Mouse (Mus musculus): Measurements from ENCODE around the gene Hras.
A peak's percentile ranks its signal among the peaks of the same experiment; 100 is the strongest.

Hras gene

GRCm38 (mm10) chr7:141193948-141194347 lies at the start of gene Hras, which contains the start of gene Lrrc56:
TSS of gene Hras (minus strand) at chr7:141194005.
TSS of gene Lrrc56 (plus strand) at chr7:141194157.
- DNase-seq (ENCODE audit: low spot score), result peak; percentile 96

- DNase-seq (ENCODE audit: low spot score), result no peak
Observed at GRCm38 (mm10) chr7:141231551-141231950, 37.7 kb upstream of the Hras start.

DNA sequence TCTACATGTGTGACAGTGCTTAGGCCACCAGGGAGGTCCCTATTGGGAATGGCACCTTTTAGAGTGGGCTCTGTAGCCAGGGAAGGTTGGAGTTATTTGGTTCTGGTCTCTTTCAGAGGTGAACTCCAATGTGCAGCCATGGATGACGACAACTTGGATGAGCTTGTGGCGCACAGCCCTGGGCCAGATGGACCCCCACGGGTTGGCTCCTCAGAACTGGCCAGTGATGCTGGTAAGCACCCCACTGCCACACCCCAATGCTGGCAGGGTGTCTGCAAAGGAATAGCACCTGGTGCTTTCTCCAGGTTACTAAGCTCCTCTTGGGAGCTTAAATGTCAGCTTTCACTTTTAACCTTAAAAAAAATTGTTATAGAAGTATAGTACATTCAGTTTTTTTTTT lies 37.3 kb upstream of the Hras start:
- no peak for DNase-seq (ENCODE audit: low spot score)

GRCm38 (mm10) chr7:141230570-141230969 lies 36.8 kb upstream of the Hras start:
- DNase-seq (ENCODE audit: low spot score), result no peak

DNA sequence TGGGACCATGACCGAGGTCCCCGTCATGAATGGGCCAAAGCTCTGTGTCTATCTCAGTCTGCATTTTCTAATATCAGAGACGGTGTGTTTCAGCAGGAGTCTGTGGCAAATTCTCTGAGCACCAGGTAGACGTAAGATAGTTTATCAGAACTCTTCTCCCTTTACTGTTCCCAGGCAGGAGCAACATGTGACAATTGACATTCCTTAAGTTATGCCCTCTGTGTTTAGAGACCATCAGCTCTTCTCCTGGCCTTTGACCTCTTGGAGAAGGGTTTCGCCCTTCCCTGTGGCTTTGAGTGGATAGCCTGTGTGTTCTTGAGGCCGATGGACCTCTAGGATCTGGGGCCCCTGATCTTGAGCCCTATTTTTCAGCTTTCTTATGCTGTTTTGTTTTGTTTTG lies 35.9 kb upstream of the Hras start:
- no peak for DNase-seq (ENCODE audit: low spot score)

GRCm38 (mm10) chr7:141228279-141229067 lies 34.7 kb upstream of the Hras start, which contains the start of gene Phrf1:
TSS of gene Phrf1 (plus strand) at chr7:141228784.
- peak; percentile 80 for DNase-seq (ENCODE audit: low spot score)

GRCm38 (mm10) chr7:141227796-141228195 lies 34.0 kb upstream of the Hras start:
- DNase-seq (ENCODE audit: low spot score), result no peak

DNA sequence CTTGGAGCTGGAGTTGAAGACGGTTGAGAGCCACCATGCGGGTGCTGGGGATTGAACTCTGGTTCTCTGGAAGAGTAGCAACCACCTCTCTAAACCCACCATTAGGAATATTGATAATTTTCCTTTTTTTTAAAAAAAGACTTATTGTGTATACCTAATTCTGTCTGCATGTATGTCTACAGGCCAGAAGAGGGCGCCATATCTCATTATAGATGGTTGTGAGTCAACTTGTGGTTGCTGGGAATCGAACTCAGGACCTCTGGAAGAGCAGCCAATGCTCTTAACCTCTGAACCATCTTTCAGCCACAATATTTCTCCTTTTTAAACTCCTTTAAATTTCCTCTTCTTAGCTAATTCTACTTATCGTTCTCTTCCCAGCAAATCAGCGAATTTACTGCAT lies 32.7 kb upstream of the Hras start:
- DNase-seq (ENCODE audit: low spot score), result no peak

- DNase-seq (ENCODE audit: low spot score), result no peak
Observed at GRCm38 (mm10) chr7:141222696-141223215, 29.0 kb upstream of the Hras start.

- no peak for DNase-seq (ENCODE audit: low spot score)
Observed at GRCm38 (mm10) chr7:141222126-141222467, 28.3 kb upstream of the Hras start.

DNA sequence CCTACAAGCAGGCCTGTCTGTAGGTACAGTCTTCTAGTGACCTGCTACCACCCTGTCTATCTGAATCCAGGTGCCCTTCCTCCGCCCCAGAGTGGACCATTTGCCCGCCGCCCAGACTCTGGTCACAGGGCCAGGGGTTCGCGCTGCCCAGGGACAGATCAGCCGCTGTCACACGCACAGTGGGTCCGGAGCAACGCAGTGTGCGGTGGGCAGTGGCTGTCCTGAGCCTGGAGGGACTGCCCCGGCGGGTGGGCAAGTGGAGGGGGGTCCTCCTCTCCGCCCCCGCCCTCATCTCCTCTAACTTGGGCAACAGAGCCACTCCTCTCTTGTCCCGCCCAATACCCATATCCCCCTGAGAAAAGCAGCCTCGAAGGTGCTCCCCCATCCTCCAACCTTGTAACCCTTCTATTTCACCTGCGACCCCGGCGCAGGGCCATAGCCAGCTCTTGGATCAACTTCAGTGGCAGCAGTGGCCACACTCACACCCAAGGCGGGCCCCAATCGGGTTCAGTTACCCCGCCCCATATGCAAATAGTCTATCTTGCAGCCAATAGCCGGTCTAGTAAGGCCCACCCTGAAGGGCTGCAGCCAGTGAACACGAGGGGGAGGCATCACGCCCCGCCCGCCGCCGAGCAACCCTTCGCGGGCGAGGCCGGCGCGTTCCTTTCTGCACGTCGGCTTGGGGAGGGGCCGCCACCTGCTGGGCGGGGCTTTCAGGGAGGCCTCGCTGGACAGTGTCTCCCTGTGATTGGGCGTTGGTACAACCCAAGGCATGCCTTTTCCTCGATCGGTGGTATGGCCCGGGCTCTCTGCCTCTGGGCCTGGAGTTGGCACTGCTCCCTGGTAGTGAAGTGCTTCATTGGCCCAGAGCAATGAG lies 27.7 kb upstream of the Hras start:
- DNase-seq (ENCODE audit: low spot score), result peak; percentile 87

DNA sequence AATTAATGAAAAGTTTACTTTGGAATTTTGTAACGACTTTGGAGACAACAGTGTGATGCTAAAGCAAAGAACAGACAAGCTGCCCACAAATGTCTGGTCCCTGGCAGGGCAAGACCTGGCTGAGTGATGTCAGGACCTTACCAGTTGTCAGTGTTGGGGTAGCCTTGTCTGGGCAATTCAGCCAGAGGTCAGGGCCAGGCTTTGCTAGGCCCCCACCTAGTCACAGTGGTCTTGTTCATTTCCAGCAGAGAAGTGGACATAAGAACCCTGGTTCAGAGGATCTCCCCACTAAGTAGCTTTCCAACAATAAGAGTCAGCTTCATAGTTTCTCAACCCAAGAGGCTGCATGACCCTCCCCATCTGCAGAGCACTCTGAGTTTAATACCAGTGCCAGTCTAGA lies 26.6 kb upstream of the Hras start:
- no peak for DNase-seq (ENCODE audit: low spot score)

GRCm38 (mm10) chr7:141219558-141220099 lies 25.8 kb upstream of the Hras start:
- no peak for DNase-seq (ENCODE audit: low spot score)

GRCm38 (mm10) chr7:141218557-141219133 lies 24.8 kb upstream of the Hras start:
- no peak for DNase-seq (ENCODE audit: low spot score)

GRCm38 (mm10) chr7:141218141-141218540 lies 24.3 kb upstream of the Hras start:
- no peak for DNase-seq (ENCODE audit: low spot score)

DNA sequence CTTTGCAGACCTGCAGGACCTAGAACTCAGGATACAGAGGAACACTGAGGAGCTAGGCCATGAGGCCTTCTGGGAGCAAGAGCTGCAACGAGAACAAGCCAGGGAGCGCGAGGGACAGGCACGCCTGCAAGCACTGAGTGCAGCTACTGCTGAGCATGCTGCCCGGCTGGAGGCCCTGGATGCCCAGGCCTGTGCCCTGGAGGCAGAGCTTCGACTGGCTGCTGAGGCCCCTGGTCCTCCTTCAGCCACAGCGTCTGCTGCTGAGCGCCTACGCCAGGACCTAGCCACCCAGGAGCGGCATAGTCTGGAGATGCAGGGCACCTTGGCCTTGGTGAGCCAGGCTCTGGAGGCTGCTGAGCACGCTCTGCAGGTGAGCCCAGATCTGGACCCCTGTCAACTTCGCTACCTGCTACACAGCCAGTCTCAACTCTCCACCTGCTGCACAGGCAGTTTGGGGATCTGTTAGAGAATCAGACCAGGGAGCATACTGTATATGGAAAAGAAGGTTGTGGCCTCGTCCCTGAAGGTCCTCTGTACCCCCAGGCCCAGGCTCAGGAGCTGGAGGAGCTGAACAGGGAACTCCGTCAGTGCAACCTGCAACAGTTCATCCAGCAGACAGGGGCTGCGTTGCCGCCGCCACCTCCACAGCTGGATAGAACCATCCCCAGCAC lies 23.7 kb upstream of the Hras start:
- DNase-seq (ENCODE audit: low spot score), result no peak

DNA sequence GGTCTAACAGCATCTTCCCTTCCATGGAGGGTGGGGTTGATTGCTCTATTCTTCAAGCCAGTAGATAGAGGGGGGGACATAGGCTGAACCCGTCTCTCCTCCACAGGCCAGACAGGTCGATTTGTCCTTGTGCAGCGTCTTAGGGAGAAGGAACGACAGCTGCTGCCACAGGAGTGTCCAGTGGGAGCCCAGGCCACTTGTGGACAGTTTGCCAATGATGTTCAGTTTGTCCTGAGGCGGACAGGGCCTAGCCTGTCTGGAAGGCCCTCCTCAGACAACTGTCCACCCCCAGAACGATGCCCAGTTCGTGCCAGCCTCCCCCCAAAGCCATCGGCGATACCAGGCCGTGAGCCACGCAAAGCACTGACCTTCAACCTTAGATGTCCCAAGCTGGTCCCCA lies 23.1 kb upstream of the Hras start:
- DNase-seq (ENCODE audit: low spot score), result no peak

- DNase-seq (ENCODE audit: low spot score), result no peak
Observed at GRCm38 (mm10) chr7:141215880-141216733, 22.3 kb upstream of the Hras start.

GRCm38 (mm10) chr7:141215101-141215879 lies 21.5 kb upstream of the Hras start, which contains the start of gene Rassf7:
TSS of gene Rassf7 (plus strand) at chr7:141215860.
- DNase-seq (ENCODE audit: low spot score), result peak; percentile 72

GRCm38 (mm10) chr7:141214310-141214709 lies 20.5 kb upstream of the Hras start:
- DNase-seq (ENCODE audit: low spot score), result no peak

Data from urinary bladder, postnatal 10 days (tissue).